Comparison of ENCODE assay signal across 7 mouse cellular contexts in genomic region chr7:31207563-31208236, GRCm38 (mm10). TPM values are rescaled to one million over a fixed set of nuclear protein-coding genes. Genes with fewer than 3 reads are reported as not detected.
DNase-seq lines count a peak whose midpoint lies in the region; ATAC-seq and TF ChIP-seq lines count a peak whose summit lies in the region.

No protein-coding gene starts in this region.

- no peaks in the 10 kb centered on the region for H3K27me3 ChIP-seq in lung, embryonic 15.5 days
- H3K27me3 ChIP-seq in forebrain, embryonic 13.5 days: no peaks in the 10 kb centered on the region
- H3K27me3 ChIP-seq in limb, embryonic 13.5 days: no peaks in the 10 kb centered on the region
- H3K27me3 ChIP-seq in small intestine, adult 2 months (ENCODE audit: control insufficient read depth, insufficient read depth, low read length): no peaks in the 10 kb centered on the region

- no peak for ATAC-seq in lung, embryonic 15.5 days (ENCODE audit: borderline replicate concordance, extremely low read depth, low FRiP score, low TSS enrichment)
- ATAC-seq in forebrain, embryonic 13.5 days: peak; percentile 79
- peak; percentile 66; the same call in 1 of the 2 replicates for ATAC-seq in limb, embryonic 13.5 days (ENCODE audit: low FRiP score, low read depth)

- no peak overlapping the region for H3K9ac ChIP-seq in lung, embryonic 15.5 days
- H3K9ac ChIP-seq in forebrain, embryonic 13.5 days: no peak overlapping the region
- H3K9ac ChIP-seq in limb, embryonic 13.5 days: no peak overlapping the region

- no peaks in the 10 kb centered on the region for H3K9me3 ChIP-seq in lung, embryonic 15.5 days
- no peaks in the 10 kb centered on the region; the same call in 1 of the 2 replicates for H3K9me3 ChIP-seq in forebrain, embryonic 13.5 days (replicated peaks)
- no peaks in the 10 kb centered on the region for H3K9me3 ChIP-seq in limb, embryonic 13.5 days

- H3K4me1 ChIP-seq in lung, embryonic 15.5 days: peaks cover 5% of the 10 kb centered on the region; the same call in 1 of the 2 replicates
- H3K4me1 ChIP-seq in forebrain, embryonic 13.5 days: peaks cover 10% of the 10 kb centered on the region
- peaks cover 7% of the 10 kb centered on the region for H3K4me1 ChIP-seq in limb, embryonic 13.5 days
- H3K4me1 ChIP-seq in small intestine, adult 2 months (ENCODE audit: control insufficient read depth, insufficient read depth, insufficient read length, low read length): no peaks in the 10 kb centered on the region; the same call in 1 of the 2 replicates

- DNase-seq in lung, postnatal 10 days: no peak
- DNase-seq in thymus, postnatal 36 days: no peak
- DNase-seq in layer of hippocampus, postnatal 25 days (ENCODE audit: extremely low spot score in 1 of 2, low spot score in 1 of 2): no peak

- no peak overlapping the region for H3K27ac ChIP-seq in lung, embryonic 15.5 days
- no peak overlapping the region for H3K27ac ChIP-seq in forebrain, embryonic 13.5 days
- no peak overlapping the region for H3K27ac ChIP-seq in limb, embryonic 13.5 days
- H3K27ac ChIP-seq in small intestine, adult 2 months (ENCODE audit: insufficient read depth, low read depth, low read length): no peak overlapping the region

- no peak for TF ChIP-seq CTCF in small intestine, adult 2 months (IDR thresholded peaks at IDR 0.05; ENCODE audit: extremely low read depth, insufficient read length, insufficient replicate concordance, low read depth, low read length)

- H3K4me3 ChIP-seq in lung, embryonic 15.5 days: peak overlapping the region; percentile 66
- H3K4me3 ChIP-seq in forebrain, embryonic 13.5 days: peak overlapping the region; percentile 53
- peak overlapping the region; percentile 68 for H3K4me3 ChIP-seq in limb, embryonic 13.5 days
- H3K4me3 ChIP-seq in small intestine, adult 2 months (ENCODE audit: low read depth, low read length): peak overlapping the region; percentile 74

- WGBS in lung, embryonic 15.5 days: 58% methylated on average over 13 of the region's 13 CpGs
- 74% methylated on average over 13 of the region's 13 CpGs for WGBS in forebrain, embryonic 13.5 days
- WGBS in limb, embryonic 13.5 days: 70% methylated on average over 13 of the region's 13 CpGs
- WGBS in small intestine, adult 2 months: 65% methylated on average over 13 of the region's 13 CpGs

- H3K4me2 ChIP-seq in lung, embryonic 15.5 days: peak overlapping the region; percentile 64; the same call in 1 of the 2 replicates
- peak overlapping the region; percentile 69 for H3K4me2 ChIP-seq in forebrain, embryonic 13.5 days
- H3K4me2 ChIP-seq in limb, embryonic 13.5 days (replicated peaks): peak overlapping the region; percentile 77

- H3K36me3 ChIP-seq in lung, embryonic 15.5 days: 0 out of 2 replicates have a peak, but pooled peaks cover 4% of the 10 kb centered on the region
- H3K36me3 ChIP-seq in forebrain, embryonic 13.5 days (ENCODE audit: poor library complexity, severe bottlenecking): peaks cover 5% of the 10 kb centered on the region; the same call in 1 of the 2 replicates
- peaks cover 18% of the 10 kb centered on the region for H3K36me3 ChIP-seq in limb, embryonic 13.5 days
- no peaks in the 10 kb centered on the region for H3K36me3 ChIP-seq in small intestine, adult 2 months (ENCODE audit: control insufficient read depth, insufficient read depth, low read length)

- no peak for TF ChIP-seq POLR2A in small intestine, adult 2 months (IDR thresholded peaks at IDR 0.05; ENCODE audit: low read depth, low read length)

RNA-seq across cellular contexts. Expression of gene Gramd1a, which starts 52.0 kb away (rescaled TPM):
- polyA plus RNA-seq in lung, embryonic 15.5 days (2015; fragmentation: Nextera tagmentation; extraction: Ambion mirVana): 63.0 and 65.5 TPM in 2 replicates
- 171 and 189 TPM in 2 replicates for polyA plus RNA-seq in forebrain, embryonic 13.5 days (2015; fragmentation: Nextera tagmentation; extraction: Ambion mirVana)
- 79.8 and 83.2 TPM in 2 replicates for polyA plus RNA-seq in limb, embryonic 13.5 days (2015; fragmentation: Nextera tagmentation; extraction: Ambion mirVana)
- 56.4 and 64.9 TPM in 2 replicates for polyA plus RNA-seq in small intestine, adult 2 months (2012; rRNA removed)
- 100 to 1,000 TPM; 108 to 126 TPM for total RNA-seq in layer of hippocampus, postnatal 25 days (2021)
